Mouse (Mus musculus): ENCODE results near the gene BC034090.
"Not testable (repeated sequence)": the region's sequence is repeated elsewhere in the genome, so short reads cannot be mapped to it uniquely, and the experiment has no call there.

The BC034090 gene

DNA sequence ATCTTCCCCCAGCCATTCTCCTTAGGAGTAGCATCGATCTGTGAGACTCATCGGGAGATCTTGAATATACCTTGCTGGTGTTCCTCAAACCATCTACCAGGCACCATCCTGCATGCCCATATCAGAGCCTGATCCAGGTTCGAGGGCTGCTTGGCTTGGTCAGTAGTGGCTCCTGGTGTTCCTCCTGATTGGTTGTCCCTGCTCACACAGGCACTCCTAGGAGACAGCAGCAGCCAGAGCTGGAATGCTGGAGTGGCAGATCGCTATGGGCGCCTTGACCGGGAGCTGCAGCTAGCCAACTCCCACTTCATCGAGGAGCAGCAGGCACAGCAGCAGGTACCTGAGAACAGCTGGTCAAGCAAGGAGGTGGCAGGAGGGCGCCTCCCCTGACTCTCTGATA is 53.0 kb downstream of the BC034090 start:
- DNase-seq (ENCODE audit: low spot score): no peak

DNA sequence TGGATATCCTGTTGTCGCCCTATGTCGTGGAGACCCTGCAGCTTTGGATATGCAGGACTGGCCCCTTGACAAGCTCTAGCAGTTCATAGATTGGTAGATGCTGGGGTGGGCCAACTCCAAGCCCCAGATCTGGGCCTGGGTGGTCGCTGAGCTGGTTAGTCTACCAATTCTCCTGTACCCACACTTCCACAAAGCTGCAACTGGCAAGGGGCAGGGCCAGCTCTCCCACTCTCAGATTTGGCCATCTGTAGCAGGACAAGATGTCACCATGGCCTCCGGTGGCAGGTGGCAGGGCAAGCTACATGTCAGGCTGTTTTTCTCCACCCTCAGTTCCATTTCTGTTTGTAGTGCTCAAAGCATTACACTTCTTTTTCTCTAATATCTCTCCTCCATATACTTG is 55.6 kb downstream of the BC034090 start:
- no peak for DNase-seq (ENCODE audit: low spot score)

DNA sequence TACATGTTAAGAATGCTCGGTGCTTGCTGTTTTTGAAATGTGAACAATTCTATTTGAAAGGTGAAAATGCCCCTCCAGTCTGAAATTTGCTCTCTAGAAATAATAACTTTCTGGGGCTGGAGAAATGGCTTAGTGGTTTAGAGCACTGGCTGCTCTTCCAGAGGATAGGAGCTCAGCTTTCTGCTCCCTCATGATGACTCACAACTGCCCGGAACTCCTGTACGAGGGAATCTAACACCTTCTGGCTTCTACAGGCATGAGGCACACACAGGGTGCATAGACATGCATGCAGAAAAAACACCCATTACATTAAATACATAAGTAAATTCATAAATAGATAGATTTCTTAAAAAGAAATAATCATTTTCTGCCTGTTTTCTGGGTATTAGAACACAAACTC is 60.1 kb downstream of the BC034090 start:
- DNase-seq (ENCODE audit: low spot score): no peak

DNA sequence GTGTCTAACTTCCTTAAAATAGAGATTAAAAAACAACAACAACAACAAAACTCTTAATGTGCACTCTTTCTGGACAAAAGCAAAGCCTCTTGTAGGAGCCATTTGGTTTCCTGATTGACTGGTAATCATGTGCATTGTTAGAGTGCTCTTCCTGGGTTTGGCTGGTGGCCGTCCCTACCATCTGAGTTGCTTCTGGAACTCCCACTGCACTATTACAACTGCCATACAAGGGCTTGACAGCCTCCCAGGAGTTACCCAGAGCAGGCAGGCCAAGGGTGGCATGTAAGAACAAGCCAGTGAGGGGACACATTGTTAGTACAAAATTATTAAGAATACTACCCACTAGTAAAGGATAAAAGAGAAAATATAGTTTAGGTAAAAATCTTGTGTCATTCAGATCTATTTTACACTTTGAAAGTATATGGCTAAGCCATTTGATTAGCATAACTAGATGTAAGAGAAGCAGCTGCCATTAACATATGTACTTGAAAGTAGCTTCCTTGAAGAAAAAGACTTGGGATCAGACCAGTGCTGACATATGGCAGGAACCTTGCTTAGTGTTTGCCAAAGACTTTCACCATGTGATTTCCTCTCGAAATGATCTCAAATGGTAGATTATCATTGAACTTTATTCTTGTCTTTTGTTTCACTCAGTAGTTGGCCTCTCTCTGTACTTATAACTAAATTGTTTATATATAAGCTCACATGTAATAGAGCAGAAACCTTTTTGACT is 65.9 kb downstream of the BC034090 start:
- DNase-seq (ENCODE audit: low spot score): no peak

DNA sequence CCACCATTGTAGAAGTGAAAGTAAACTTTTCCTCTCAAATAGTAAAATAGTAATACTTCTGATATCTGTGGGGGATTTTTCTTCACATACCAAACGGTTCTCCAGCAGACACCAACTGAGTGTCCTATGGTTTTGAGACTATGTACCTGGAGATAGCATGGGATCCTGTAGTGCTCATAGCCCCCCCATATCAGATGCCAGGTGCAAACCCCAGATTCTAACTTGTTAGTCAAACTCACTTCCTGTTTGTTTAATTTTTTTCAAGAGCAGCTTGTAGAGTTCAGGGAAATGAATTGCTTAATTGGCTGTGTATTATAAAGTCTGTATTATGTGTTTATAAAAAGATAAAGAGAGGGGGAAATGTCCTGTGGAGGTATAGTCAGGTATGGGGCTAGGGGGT is 69.8 kb downstream of the BC034090 start:
- no peak for DNase-seq (ENCODE audit: low spot score)

DNA sequence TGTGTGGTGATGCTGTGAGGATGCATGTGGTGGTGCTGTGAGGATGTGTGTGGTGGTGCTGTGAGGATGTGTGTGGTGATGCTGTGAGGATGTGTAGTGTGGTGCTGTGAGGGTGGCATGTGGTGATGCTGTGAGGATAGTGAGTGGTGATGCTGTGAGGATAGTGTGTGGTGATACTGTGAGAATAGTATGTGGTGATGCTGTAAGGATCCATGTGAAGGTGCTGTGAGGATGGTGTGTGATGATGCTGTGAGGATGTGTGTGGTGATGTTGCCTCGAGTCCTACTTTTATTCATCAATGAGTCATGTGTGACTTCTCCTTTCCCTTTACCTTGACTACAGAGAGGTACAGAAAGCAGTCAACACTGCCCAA is 70.6 kb downstream of the BC034090 start:
- DNase-seq (ENCODE audit: low spot score): not testable (repeated sequence)

DNA sequence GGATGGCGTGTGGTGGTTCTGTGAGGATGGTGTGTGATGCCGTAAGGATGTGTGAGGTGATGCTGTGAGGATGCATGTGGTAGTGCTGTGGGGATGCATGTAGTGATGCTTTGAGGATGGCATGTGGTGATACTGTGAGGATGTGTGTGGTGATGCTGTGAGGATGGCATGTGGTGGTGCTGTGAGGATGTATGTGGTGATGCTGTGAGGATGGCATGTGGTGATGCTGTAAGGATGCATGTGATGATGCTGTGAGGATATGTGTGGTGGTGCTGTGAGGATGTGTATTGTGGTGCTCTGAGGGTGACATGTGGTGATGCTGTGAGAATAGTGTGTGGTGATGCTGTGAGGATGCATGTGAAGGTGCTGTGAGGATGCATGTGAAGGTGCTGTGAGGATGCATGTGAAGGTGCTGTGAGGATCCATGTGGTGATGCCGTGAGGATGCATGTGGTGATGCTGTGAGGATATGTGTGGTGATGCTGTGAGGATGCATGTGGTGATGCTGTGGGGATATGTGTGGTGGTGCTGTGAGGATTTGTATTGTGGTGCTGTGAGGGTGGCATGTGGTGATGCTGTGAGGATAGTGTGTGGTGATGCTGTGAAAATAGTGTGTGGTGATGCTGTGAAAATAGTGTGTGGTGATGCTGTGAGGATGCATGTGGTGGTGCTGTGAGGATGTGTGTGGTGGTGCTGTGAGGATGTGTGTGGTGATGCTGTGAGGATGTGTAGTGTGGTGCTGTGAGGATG is 71.2 kb downstream of the BC034090 start:
- no peak for DNase-seq (ENCODE audit: low spot score)

DNA sequence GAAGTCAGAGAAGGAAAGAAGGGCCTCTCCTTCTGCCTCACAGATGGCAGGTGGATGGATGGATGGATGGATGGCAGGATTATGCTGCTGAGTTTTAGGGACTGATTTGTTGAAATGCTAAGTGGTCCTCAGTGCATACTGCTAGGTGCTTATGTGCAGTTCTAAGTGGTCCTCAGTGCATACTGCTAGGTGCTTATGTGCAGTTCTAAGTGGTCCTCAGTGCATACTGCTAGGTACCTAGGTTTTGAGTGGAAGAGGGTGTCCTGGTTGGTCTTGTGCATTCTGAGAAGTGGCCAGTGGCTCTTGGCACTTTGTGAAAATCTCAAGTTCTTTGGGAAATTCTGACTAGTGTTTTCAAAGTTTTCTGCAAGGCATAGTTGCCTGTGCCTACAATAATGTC is 74.3 kb downstream of the BC034090 start:
- no peak for DNase-seq (ENCODE audit: low spot score)

DNA sequence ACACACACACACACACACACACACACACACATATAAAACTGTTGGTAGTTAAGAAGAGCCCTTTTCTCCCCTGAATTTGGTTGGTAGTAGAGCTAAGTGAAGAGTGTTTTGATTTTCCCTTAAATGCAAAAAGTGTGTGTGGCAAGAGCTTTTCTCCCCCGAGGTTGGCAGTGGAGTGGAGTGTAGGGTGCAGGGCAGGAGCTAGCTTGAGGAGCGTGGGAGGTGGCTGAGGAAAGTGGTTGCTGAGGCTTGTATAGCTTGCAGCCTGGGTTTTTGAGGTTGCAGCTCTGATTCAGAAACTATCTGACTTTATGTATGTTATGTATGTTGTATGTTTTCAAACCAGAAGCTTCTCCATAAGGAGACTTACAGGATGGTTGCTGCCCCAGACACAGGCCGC is 76.8 kb downstream of the BC034090 start:
- no peak for DNase-seq (ENCODE audit: low spot score)
